Mouse (Mus musculus) layer of hippocampus, adult 9-11 months (tissue): ENCODE data around the gene Ankrd6.
A peak's percentile ranks its signal among the peaks of the same experiment; 100 is the strongest.
"Not testable (repeated sequence)": the region's sequence is repeated elsewhere in the genome, so short reads cannot be mapped to it uniquely, and the experiment has no call there.

Experiments used
- DNase-seq: peaks from one replicate; pipeline ENCODE4 v3.0.0; 2022

Gene Ankrd6

GRCm38 (mm10) chr4:32950356-32951034, at the start of gene Ankrd6:
Ankrd6 (minus strand) TSS chr4:32950841.
- DNase-seq: peak; percentile 62

GRCm38 (mm10) chr4:32998996-32999395, 48.4 kb upstream of the Ankrd6 start:
- DNase-seq: no peak

GRCm38 (mm10) chr4:32997571-32997970, 46.9 kb upstream of the Ankrd6 start:
- DNase-seq: no peak

GRCm38 (mm10) chr4:32996083-32996482, 45.4 kb upstream of the Ankrd6 start:
- no peak for DNase-seq

- DNase-seq: no peak
Measured at GRCm38 (mm10) chr4:32994168-32994567, 43.5 kb upstream of the Ankrd6 start.

GRCm38 (mm10) chr4:32989346-32989745, 38.7 kb upstream of the Ankrd6 start:
- no peak for DNase-seq

- no peak for DNase-seq
Measured at GRCm38 (mm10) chr4:32987006-32987405, 36.4 kb upstream of the Ankrd6 start.

- DNase-seq: no peak
Measured at GRCm38 (mm10) chr4:32985684-32986083, 35.0 kb upstream of the Ankrd6 start.

GRCm38 (mm10) chr4:32984801-32985675, 34.4 kb upstream of the Ankrd6 start:
- DNase-seq: no peak

GRCm38 (mm10) chr4:32984242-32984641, 33.6 kb upstream of the Ankrd6 start:
- DNase-seq: no peak

GRCm38 (mm10) chr4:32983176-32984155, 32.8 kb upstream of the Ankrd6 start:
- peak; percentile 63 for DNase-seq

GRCm38 (mm10) chr4:32982716-32983175, 32.1 kb upstream of the Ankrd6 start, which contains the start of gene Rragd:
Rragd (plus strand) TSS chr4:32983037.
- DNase-seq: peak; percentile 24

- DNase-seq: peak; percentile 22
Measured at GRCm38 (mm10) chr4:32982041-32982715, 31.5 kb upstream of the Ankrd6 start.

GRCm38 (mm10) chr4:32981617-32982016, 31.0 kb upstream of the Ankrd6 start:
- no peak for DNase-seq

GRCm38 (mm10) chr4:32980061-32980460, 29.4 kb upstream of the Ankrd6 start:
- no peak for DNase-seq

- no peak for DNase-seq
Measured at GRCm38 (mm10) chr4:32977331-32977730, 26.7 kb upstream of the Ankrd6 start.

GRCm38 (mm10) chr4:32964619-32965018, 14.0 kb upstream of the Ankrd6 start:
- not testable (repeated sequence) for DNase-seq

GRCm38 (mm10) chr4:32961394-32961793, 10.8 kb upstream of the Ankrd6 start:
- DNase-seq: no peak

- DNase-seq: no peak
Measured at GRCm38 (mm10) chr4:32956423-32956822, 5.8 kb upstream of the Ankrd6 start.

- DNase-seq: no peak
Measured at GRCm38 (mm10) chr4:32952681-32953080, 2.0 kb upstream of the Ankrd6 start.

GRCm38 (mm10) chr4:32951035-32951940, 647 bp upstream of the Ankrd6 start:
- DNase-seq: no peak
